Comparison of ENCODE assay signal across 8 mouse cellular contexts in the genomic region with DNA sequence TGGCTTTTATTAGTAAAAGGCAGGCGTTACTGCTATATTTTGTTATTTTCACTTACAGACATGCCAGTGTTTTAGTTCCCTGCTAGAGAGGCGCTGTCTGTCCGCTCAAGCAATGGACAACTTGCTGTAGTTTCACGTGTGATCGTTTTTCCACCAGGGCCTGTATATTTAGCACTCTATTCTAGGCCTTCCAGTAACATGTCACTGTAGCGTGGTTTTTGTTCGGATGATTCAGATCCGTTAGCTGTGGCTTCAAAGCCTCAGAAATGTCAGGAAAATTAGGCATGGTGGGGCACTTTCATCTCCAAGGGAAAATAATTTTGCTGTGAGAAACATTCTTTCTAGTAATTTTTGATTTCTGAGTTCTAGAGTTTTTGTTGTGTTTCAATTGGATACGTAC. TPM values are rescaled to one million over a fixed set of nuclear protein-coding genes. Genes with fewer than 3 reads are reported as not detected.
DNase-seq lines count a peak whose midpoint lies in the region; ATAC-seq and TF ChIP-seq lines count a peak whose summit lies in the region.
"Had no signal": no experiment of that assay in that cellular context is flagged by ENCODE, and none has a peak within 500 bp of the region (broad histone marks: within the 10 kb centered on the region; RNA-seq: fewer than 3 reads in every experiment).

No protein-coding gene starts in this region.

- WGBS in kidney, embryonic 16.5 days: 82% methylated on average over 9 of the region's 9 CpGs
- 46% methylated on average over 9 of the region's 9 CpGs for WGBS in embryonic facial prominence, embryonic 15.5 days
- WGBS in midbrain, embryonic 16.5 days: 78% methylated on average over 9 of the region's 9 CpGs

- H3K9ac ChIP-seq in kidney, embryonic 16.5 days (replicated peaks; ENCODE audit: low read length): peak overlapping the region; percentile 94; the same call in 1 of the 2 replicates
- H3K9ac ChIP-seq in embryonic facial prominence, embryonic 15.5 days: no peak overlapping the region
- no peak overlapping the region for H3K9ac ChIP-seq in midbrain, embryonic 16.5 days (ENCODE audit: low read depth, low read length)

- no peak overlapping the region for H3K27ac ChIP-seq in kidney, embryonic 16.5 days (ENCODE audit: low read length)
- peak overlapping the region; percentile 71 for H3K27ac ChIP-seq in embryonic facial prominence, embryonic 15.5 days (replicated peaks)
- H3K27ac ChIP-seq in midbrain, embryonic 16.5 days (ENCODE audit: low read length): no peak overlapping the region

- no peaks in the 10 kb centered on the region for H3K27me3 ChIP-seq in kidney, embryonic 16.5 days (ENCODE audit: insufficient read depth, low read length)
- H3K27me3 ChIP-seq in embryonic facial prominence, embryonic 15.5 days: no peaks in the 10 kb centered on the region
- no peaks in the 10 kb centered on the region for H3K27me3 ChIP-seq in midbrain, embryonic 16.5 days (ENCODE audit: control insufficient read depth, insufficient read depth, low read depth, low read length)
- H3K27me3 ChIP-seq: Patski had no signal

- no peak for TF ChIP-seq POLR2A in brain, embryonic 14.5 days (IDR thresholded peaks at IDR 0.05; ENCODE audit: borderline replicate concordance, extremely low read depth, insufficient read depth, insufficient read length, poor library complexity, severe bottlenecking)

- H3K4me2 ChIP-seq in kidney, embryonic 16.5 days (replicated peaks; ENCODE audit: low read depth, low read length): peak overlapping the region; percentile 81
- peak overlapping the region; percentile 74 for H3K4me2 ChIP-seq in embryonic facial prominence, embryonic 15.5 days (replicated peaks)
- peak overlapping the region; percentile 76; the same call in 1 of the 2 replicates for H3K4me2 ChIP-seq in midbrain, embryonic 16.5 days (ENCODE audit: low read length)

- peaks cover 43% of the 10 kb centered on the region for H3K4me1 ChIP-seq in kidney, embryonic 16.5 days (ENCODE audit: insufficient read depth, low read length)
- peaks cover 50% of the 10 kb centered on the region for H3K4me1 ChIP-seq in embryonic facial prominence, embryonic 15.5 days
- peaks cover 28% of the 10 kb centered on the region for H3K4me1 ChIP-seq in midbrain, embryonic 16.5 days (ENCODE audit: control insufficient read depth, insufficient read depth, low read length)

- no peak for ATAC-seq in kidney, embryonic 16.5 days (ENCODE audit: low FRiP score, low TSS enrichment)
- ATAC-seq in embryonic facial prominence, embryonic 15.5 days (ENCODE audit: insufficient number of reproducible peaks, low FRiP score, low TSS enrichment, low read depth): no peak
- ATAC-seq in midbrain, embryonic 16.5 days: no peak
- ATAC-seq: Patski had no signal

- no peak for DNase-seq in kidney, postnatal 14 days
- DNase-seq in brain, embryonic 14.5 days (ENCODE audit: low read depth): peak; percentile 3
- DNase-seq in thymus, postnatal 4 days: no peak
- DNase-seq in embryo, embryonic 11 days: no peak

- H3K4me3 ChIP-seq in kidney, embryonic 16.5 days (ENCODE audit: low read length): peak overlapping the region; percentile 87
- peak overlapping the region; percentile 90; the same call in 1 of the 2 replicates for H3K4me3 ChIP-seq in embryonic facial prominence, embryonic 15.5 days (replicated peaks)
- H3K4me3 ChIP-seq in midbrain, embryonic 16.5 days (ENCODE audit: low read depth, low read length): no peak overlapping the region

- H3K9me3 ChIP-seq in kidney, embryonic 16.5 days (ENCODE audit: low read length): no peaks in the 10 kb centered on the region
- no peaks in the 10 kb centered on the region for H3K9me3 ChIP-seq in embryonic facial prominence, embryonic 15.5 days (replicated peaks)
- H3K9me3 ChIP-seq in midbrain, embryonic 16.5 days (replicated peaks; ENCODE audit: control insufficient read depth, low read length, poor library complexity, severe bottlenecking): no peaks in the 10 kb centered on the region

- H3K36me3 ChIP-seq in kidney, embryonic 16.5 days (ENCODE audit: insufficient read depth, low read length): no peaks in the 10 kb centered on the region
- H3K36me3 ChIP-seq in embryonic facial prominence, embryonic 15.5 days: no peaks in the 10 kb centered on the region
- no peaks in the 10 kb centered on the region for H3K36me3 ChIP-seq in midbrain, embryonic 16.5 days (ENCODE audit: control insufficient read depth, insufficient read depth, low read length)

- TF ChIP-seq CTCF in brain, embryonic 14.5 days (IDR thresholded peaks at IDR 0.05; ENCODE audit: borderline replicate concordance, extremely low read depth, insufficient read depth, insufficient read length): no peak

RNA-seq across cellular contexts. Expression of a gene that starts 2.0 kb away (rescaled TPM):
- 16.0 and 17.7 TPM in 2 replicates for polyA plus RNA-seq in kidney, embryonic 16.5 days (2015; fragmentation: Nextera tagmentation; extraction: Ambion mirVana)
- 6.2 and 17.6 TPM in 2 replicates for polyA plus RNA-seq in brain, embryonic 14.5 days (2012; rRNA removed)
- polyA plus RNA-seq in embryonic facial prominence, embryonic 15.5 days (2015; fragmentation: Nextera tagmentation; extraction: Ambion mirVana): 30.5 and 31.5 TPM in 2 replicates
- 15.3 and 15.4 TPM in 2 replicates for polyA plus RNA-seq in midbrain, embryonic 16.5 days (2015; fragmentation: Nextera tagmentation; extraction: Ambion mirVana)
